Mouse (Mus musculus) monocyte, adult 5-6 weeks (primary cell): ENCODE measurements around the gene Fam20a. TPM values are rescaled to one million over a fixed set of nuclear protein-coding genes. Genes with fewer than 3 reads are reported as not detected.

Experiments used
- ATAC-seq: fragments of 153-309, 156-312 bp; replicated peaks from 2 replicates; pipeline ENCODE4 v1.8.0; 2017; ENCODE audit warnings: mild to moderate bottlenecking; ENCODE audit not compliant: low TSS enrichment, insufficient number of reproducible peaks, severe bottlenecking, poor library complexity, low FRiP score
- total RNA-seq: library from RNA; stranded (forward); fragments of 200-1000, 200-491, 200-594 nt; gene quantifications from 3 replicates; pipeline ENCODE4 v1.2.3, GENCODE M21; 2017

The Fam20a gene
- total RNA-seq = 2.3 to 8.6 TPM (median 3.2 TPM) in 3 replicates

DNA sequence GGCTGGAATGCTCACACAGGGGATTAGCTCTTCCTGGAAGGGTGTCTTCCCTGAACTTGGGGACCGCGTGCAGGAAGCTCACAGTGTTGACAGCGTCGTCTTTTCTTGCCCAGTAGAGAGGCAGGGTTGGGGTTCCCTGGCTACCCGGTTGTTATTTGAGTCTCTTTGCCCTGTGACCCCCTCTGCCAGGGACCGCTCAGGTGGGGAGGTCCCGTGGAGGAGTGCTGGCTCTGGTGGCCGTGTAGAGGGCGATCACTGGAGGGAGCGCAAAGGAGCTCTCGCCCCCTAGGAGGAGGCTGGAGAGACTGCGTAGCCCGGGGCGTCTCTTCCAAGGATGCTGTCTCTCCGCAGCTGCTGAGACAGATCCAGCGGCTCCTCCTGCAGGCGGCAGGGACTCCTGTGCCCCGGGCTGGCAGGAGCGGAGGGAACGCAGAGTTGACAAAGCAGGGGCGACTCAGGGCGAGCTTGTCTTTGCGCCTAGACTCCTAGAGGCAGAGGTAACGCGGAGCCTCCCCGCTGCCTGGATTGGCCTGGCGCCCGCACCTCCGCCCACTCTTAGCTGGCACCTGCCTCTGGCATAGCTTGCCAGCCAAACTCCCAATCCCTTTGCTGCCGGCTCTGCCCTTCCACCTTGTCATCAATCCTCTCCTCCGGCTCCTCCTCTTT lies at the start of gene Fam20a:
TSS of gene Fam20a (minus strand) at position 499 of the 666 bp plus-strand sequence.
- peak; percentile 38; the same call in 1 of the 2 replicates for ATAC-seq

DNA sequence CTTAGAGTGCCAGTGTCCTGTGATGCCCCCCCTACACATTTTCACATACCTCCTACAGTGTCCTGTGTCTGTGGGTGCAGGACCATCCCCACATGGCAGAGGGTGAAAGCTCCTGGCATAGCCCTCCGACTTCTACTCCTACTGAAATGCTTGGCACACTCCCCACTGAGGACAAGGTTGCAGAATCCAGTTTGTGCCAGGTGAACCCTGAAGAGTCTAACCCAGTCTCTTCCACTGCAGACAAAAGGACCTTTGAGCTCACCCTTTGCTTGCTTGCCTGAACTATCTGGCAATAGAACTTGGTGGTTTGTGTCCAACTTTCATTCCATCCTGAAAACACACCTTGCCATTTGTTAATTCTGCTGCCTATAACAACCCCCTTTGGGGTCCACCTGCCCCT lies 49.3 kb upstream of the Fam20a start:
- ATAC-seq = no peak

DNA sequence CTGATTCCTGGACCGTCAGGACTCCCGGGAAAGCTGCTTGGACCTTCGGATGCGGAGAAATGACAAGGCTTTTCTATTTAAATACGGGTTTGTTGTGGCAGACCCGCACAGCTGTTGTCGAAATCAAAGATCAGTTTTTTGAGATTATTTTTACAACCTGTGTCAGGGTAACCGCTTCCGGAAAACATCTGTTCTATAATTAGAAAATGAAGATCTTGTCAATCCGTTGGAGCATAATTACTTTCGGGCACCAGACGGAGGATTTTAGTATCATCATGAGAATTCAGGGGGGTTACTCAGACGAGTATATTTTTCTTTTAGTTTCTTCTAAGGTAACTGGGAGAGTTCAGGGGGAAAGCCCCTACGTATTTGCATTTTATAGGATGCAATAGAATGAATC lies 48.1 kb upstream of the Fam20a start:
- ATAC-seq = no peak

GRCm38 (mm10) chr11:109769091-109769490 lies 47.0 kb upstream of the Fam20a start:
- no peak for ATAC-seq

DNA sequence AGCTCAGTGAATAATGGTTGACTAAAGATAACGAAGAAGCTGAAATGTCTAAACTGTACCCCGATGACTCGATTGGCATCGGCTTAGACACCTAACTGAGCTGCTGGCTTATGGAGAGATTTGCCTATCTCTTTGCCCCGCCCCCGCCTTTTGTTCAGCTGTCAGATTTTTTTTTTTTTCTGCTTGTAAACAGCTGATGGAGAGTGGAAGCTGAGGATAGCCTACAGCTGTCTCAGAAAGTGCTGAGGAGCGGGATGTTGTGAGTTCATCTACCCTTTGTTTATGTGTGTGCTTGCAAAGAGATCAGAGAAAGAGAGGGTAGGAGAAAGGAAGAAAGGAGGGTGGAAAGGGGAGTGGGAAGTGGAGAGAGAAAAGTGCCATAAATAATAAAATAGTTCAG lies 38.0 kb upstream of the Fam20a start:
- ATAC-seq = no peak

- ATAC-seq = no peak
These were observed 36.6 kb upstream of the Fam20a start for GRCm38 (mm10) chr11:109758616-109759215.

- ATAC-seq = no peak
These were observed 32.1 kb upstream of the Fam20a start for GRCm38 (mm10) chr11:109754105-109754602.

DNA sequence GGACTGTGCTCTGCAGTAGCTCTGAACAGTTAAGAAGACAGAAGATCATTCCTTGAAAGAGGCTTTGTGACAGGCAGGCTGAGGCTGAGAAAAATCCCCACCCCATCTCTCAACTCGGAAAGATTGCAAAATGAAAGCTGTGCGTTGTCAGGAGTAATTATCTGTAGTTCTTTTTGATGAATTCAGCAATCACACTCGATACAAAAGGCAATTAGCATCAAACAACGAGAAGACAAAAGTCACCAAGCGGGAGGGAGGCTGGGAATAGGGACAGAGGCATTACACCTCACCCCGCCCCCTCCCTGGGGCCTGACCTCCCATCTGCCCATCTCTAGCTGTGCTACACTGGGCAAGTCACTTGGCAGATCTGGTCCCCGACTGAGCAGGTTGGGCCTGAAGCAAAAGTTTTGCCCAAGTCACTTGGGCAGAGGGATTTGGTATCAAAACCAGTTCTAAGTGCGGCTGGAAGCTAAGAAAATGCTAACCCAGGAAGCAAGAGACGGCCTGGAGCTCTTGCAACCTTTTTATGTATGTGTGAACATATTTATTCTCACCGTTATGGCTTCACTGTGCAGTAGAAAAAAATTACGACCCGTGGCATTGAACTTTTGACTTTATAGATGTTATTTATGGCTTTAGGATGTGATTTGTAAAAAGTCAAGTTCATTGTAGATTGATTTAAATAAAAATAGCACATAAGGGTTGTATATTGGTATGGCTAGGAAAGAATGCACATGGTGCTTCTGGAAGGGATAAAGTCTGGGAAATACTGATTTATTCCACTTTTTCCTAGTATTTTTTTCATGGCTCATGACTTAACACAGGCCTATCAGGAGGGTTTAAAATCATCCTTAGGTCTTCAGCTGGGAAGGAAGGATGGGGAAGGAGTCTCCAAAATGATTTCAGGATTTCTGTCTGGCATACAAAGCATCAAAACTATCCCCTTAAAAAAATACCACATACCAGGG lies 29.8 kb upstream of the Fam20a start:
- ATAC-seq = no peak

DNA sequence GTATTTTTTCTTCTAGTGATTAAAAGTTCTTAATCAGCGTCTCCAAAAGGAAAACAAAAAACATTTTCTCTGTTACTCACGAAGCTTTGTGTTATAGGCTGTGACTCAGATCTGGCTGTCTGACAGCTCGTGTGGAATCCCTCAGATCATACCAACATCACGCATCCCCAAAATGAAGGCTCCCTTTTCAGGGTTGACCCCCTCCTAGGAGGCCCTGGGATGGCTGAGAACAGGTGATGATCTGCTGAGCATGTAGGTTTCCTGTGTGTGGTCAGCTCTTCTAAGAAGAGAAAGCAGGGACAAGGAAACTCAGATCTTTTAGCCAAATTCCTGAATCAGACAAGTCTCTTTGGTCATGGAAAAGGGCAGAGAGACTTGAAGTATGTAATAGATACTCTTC lies 23.1 kb upstream of the Fam20a start:
- no peak for ATAC-seq

GRCm38 (mm10) chr11:109737967-109738366 lies 15.9 kb upstream of the Fam20a start:
- ATAC-seq = no peak

- ATAC-seq = no peak
These were observed 14.3 kb upstream of the Fam20a start for GRCm38 (mm10) chr11:109736406-109736805.

- no peak for ATAC-seq
These were observed 12.3 kb upstream of the Fam20a start for GRCm38 (mm10) chr11:109734341-109734740.

DNA sequence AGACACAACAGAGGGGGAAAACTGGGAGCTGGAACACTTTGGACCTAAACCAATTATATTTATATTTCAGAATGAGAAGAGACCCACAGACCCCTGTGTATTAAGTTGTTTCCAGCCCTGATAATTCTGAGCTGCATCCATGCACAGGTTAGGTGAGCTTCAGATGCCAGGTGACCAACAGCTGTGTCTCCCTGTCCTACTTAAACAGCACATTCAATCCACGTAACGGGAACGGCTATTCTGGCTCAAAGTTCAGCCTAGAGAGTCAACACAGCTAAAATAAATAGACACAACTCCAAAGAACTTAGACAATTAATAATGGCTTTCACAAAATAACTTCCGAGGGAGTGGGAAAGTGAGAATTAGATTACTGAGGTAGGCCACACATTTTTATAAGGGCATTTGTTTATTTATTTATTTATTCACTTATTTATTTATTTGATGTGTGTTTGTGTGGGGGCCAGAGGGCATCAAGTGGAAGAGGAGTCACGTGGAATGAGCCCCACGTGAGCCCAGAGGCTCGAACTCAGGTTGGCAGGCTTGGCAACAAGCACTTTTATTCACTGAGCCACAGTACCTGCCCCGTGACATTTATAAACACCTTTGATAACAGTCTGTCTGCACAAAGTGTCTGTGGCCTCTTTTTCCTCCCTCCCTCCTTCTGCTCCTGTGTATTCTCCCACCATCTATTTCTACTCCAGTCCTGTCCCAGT lies 10.8 kb upstream of the Fam20a start:
- no peak for ATAC-seq

DNA sequence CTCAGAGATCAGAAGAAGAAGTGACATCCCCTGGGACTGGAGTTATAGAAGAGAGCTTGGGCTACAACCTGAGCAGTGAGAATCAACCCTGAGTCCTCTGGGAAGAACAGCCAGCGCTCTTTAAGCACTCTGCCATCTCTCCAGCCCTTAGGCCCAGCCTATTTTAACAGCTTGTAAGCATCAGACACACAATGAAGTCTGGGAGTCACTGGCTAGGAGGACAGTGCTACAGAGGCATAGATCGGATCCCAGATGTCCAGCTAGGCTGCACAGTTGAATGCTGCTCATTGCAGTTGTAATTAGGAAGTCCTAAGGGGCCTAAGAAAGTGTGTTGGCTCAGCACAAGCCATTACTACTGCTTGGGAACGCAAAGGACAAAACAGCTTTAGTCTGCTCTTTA lies 6.3 kb upstream of the Fam20a start:
- no peak for ATAC-seq

DNA sequence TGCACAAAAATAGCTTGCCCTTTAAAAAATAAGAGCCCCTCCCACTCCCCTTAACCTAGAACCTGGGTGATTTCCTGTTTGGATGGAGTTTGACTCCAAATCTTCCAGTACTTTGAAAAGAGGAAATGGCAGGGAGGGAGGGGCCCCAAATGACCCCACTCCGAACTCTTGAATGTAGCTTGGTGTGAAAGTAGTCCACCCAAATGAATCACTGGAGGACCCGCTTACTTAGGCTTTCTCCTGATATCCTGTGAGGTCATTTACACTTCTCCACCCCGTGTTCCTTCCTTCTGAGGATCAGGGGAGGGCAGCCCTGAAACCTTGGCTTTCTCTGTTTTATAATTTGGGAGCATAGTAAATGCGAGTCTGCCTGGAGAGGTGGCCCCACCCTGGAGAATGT lies 632 bp upstream of the Fam20a start:
- ATAC-seq = peak; percentile 42; the same call in 1 of the 2 replicates

DNA sequence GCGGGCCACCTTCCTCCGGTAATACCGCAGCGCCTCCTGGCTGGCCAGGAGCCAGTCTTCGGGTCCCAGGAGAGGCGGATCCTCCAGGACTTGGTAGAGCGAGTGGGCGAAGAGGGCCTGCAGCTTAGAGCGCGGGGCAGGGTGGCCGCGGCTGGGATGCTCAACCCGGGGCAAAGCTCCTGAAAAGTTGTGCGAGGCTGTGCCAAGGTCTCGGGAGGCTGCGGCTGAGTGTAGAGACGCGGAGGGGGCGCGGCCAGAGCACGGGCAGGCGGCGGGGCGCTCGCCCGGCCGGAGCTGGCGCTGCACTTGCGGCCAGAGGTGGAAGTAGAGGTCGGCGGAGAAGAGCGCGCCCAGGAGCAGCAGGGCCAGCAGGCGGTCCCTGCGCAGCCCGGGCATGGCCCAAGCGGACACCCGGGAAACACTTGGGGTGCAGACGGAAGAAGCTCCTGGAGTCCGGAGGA lies 729 bp downstream of the Fam20a start:
- peak; percentile 29; the same call in 1 of the 2 replicates for ATAC-seq

GRCm38 (mm10) chr11:109720809-109721319 lies 1.2 kb downstream of the Fam20a start:
- ATAC-seq = no peak

GRCm38 (mm10) chr11:109719399-109719798 lies 2.7 kb downstream of the Fam20a start:
- ATAC-seq = no peak
